Mouse (Mus musculus): ENCODE results near the gene Akap9. TPM values are rescaled to one million over a fixed set of nuclear protein-coding genes. Genes with fewer than 3 reads are reported as not detected.
A peak's percentile ranks its signal among the peaks of the same experiment; 100 is the strongest.

The Akap9 gene
- polyA plus RNA-seq, 1 experiment = 40.8 TPM

- Histone ChIP-seq H3K27me3 (ENCODE audit: control insufficient read depth, insufficient read depth, low read length, poor library complexity, severe bottlenecking) (no peaks in the 10 kb centered on the region), H3K4me1 (ENCODE audit: control insufficient read depth, insufficient read depth, low read length) (no peaks in the 10 kb centered on the region), H3K27ac (ENCODE audit: insufficient read depth, low read length) (no peak overlapping the region), H3K9me3 (replicated peaks; ENCODE audit: control insufficient read depth, insufficient read depth, low read length, poor library complexity, severe bottlenecking) (no peaks in the 10 kb centered on the region), H3K9ac (ENCODE audit: low read depth, poor library complexity, severe bottlenecking) (no peak overlapping the region), H3K4me3 (ENCODE audit: low read depth, low read length) (no peak overlapping the region), H3K36me3 (ENCODE audit: control insufficient read depth, insufficient read depth, low read length, poor library complexity, severe bottlenecking) (no peaks in the 10 kb centered on the region)
- TF ChIP-seq POLR2A (IDR thresholded peaks at IDR 0.05; ENCODE audit: insufficient read depth, low read length) (no peak), CTCF (IDR thresholded peaks at IDR 0.05; ENCODE audit: low read depth, low read length) (no peak), EP300 (IDR thresholded peaks at IDR 0.05; ENCODE audit: insufficient read depth, low read depth, low read length) (no peak)
Observed at GRCm38 (mm10) chr5:4031846-4032245, 104.0 kb downstream of the Akap9 start.

- Histone ChIP-seq H3K9me3 (replicated peaks; ENCODE audit: control insufficient read depth, insufficient read depth, low read length, poor library complexity, severe bottlenecking) (no peaks in the 10 kb centered on the region), H3K4me3 (ENCODE audit: low read depth, low read length) (no peak overlapping the region), H3K27me3 (ENCODE audit: control insufficient read depth, insufficient read depth, low read length, poor library complexity, severe bottlenecking) (no peaks in the 10 kb centered on the region), H3K36me3 (ENCODE audit: control insufficient read depth, insufficient read depth, low read length, poor library complexity, severe bottlenecking) (no peaks in the 10 kb centered on the region), H3K9ac (ENCODE audit: low read depth, poor library complexity, severe bottlenecking) (no peak overlapping the region), H3K4me1 (ENCODE audit: control insufficient read depth, insufficient read depth, low read length) (no peaks in the 10 kb centered on the region), H3K27ac (ENCODE audit: insufficient read depth, low read length) (no peak overlapping the region)
- TF ChIP-seq EP300 (IDR thresholded peaks at IDR 0.05; ENCODE audit: insufficient read depth, low read depth, low read length) (no peak), POLR2A (IDR thresholded peaks at IDR 0.05; ENCODE audit: insufficient read depth, low read length) (no peak), CTCF (IDR thresholded peaks at IDR 0.05; ENCODE audit: low read depth, low read length) (no peak)
Observed at GRCm38 (mm10) chr5:4036686-4037085, 108.8 kb downstream of the Akap9 start.

- Histone ChIP-seq H3K27ac (ENCODE audit: insufficient read depth, low read length) (no peak overlapping the region), H3K9ac (ENCODE audit: low read depth, poor library complexity, severe bottlenecking) (no peak overlapping the region), H3K36me3 (ENCODE audit: control insufficient read depth, insufficient read depth, low read length, poor library complexity, severe bottlenecking) (no peaks in the 10 kb centered on the region), H3K4me1 (ENCODE audit: control insufficient read depth, insufficient read depth, low read length) (no peaks in the 10 kb centered on the region), H3K9me3 (replicated peaks; ENCODE audit: control insufficient read depth, insufficient read depth, low read length, poor library complexity, severe bottlenecking) (no peaks in the 10 kb centered on the region), H3K4me3 (ENCODE audit: low read depth, low read length) (no peak overlapping the region), H3K27me3 (ENCODE audit: control insufficient read depth, insufficient read depth, low read length, poor library complexity, severe bottlenecking) (no peaks in the 10 kb centered on the region)
- no peak for TF ChIP-seq CTCF (IDR thresholded peaks at IDR 0.05; ENCODE audit: low read depth, low read length)
- TF ChIP-seq EP300 (IDR thresholded peaks at IDR 0.05; ENCODE audit: insufficient read depth, low read depth, low read length) = no peak
- no peak for TF ChIP-seq POLR2A (IDR thresholded peaks at IDR 0.05; ENCODE audit: insufficient read depth, low read length)
Observed at GRCm38 (mm10) chr5:4039351-4039750, 111.5 kb downstream of the Akap9 start.

- peak; percentile 52 for TF ChIP-seq CTCF (IDR thresholded peaks at IDR 0.05; ENCODE audit: low read depth, low read length)
- TF ChIP-seq EP300 (IDR thresholded peaks at IDR 0.05; ENCODE audit: insufficient read depth, low read depth, low read length) = no peak
- no peak overlapping the region for H3K27ac ChIP-seq (ENCODE audit: insufficient read depth, low read length)
- H3K9ac ChIP-seq (ENCODE audit: low read depth, poor library complexity, severe bottlenecking) = no peak overlapping the region
- no peaks in the 10 kb centered on the region for H3K4me1 ChIP-seq (ENCODE audit: control insufficient read depth, insufficient read depth, low read length)
- H3K27me3 ChIP-seq (ENCODE audit: control insufficient read depth, insufficient read depth, low read length, poor library complexity, severe bottlenecking) = no peaks in the 10 kb centered on the region
- H3K4me3 ChIP-seq (ENCODE audit: low read depth, low read length) = no peak overlapping the region
- no peaks in the 10 kb centered on the region for H3K9me3 ChIP-seq (replicated peaks; ENCODE audit: control insufficient read depth, insufficient read depth, low read length, poor library complexity, severe bottlenecking)
- no peaks in the 10 kb centered on the region for H3K36me3 ChIP-seq (ENCODE audit: control insufficient read depth, insufficient read depth, low read length, poor library complexity, severe bottlenecking)
Observed at GRCm38 (mm10) chr5:4040372-4040771, 112.5 kb downstream of the Akap9 start.

- no peaks in the 10 kb centered on the region for H3K27me3 ChIP-seq (ENCODE audit: control insufficient read depth, insufficient read depth, low read length, poor library complexity, severe bottlenecking)
- no peaks in the 10 kb centered on the region for H3K36me3 ChIP-seq (ENCODE audit: control insufficient read depth, insufficient read depth, low read length, poor library complexity, severe bottlenecking)
- H3K9ac ChIP-seq (ENCODE audit: low read depth, poor library complexity, severe bottlenecking) = no peak overlapping the region
- TF ChIP-seq EP300 (IDR thresholded peaks at IDR 0.05; ENCODE audit: insufficient read depth, low read depth, low read length) (no peak), CTCF (IDR thresholded peaks at IDR 0.05; ENCODE audit: low read depth, low read length) (no peak), POLR2A (IDR thresholded peaks at IDR 0.05; ENCODE audit: insufficient read depth, low read length) (no peak)
- no peak overlapping the region for H3K27ac ChIP-seq (ENCODE audit: insufficient read depth, low read length)
- H3K9me3 ChIP-seq (replicated peaks; ENCODE audit: control insufficient read depth, insufficient read depth, low read length, poor library complexity, severe bottlenecking) = no peaks in the 10 kb centered on the region
- H3K4me1 ChIP-seq (ENCODE audit: control insufficient read depth, insufficient read depth, low read length) = no peaks in the 10 kb centered on the region
- H3K4me3 ChIP-seq (ENCODE audit: low read depth, low read length) = no peak overlapping the region
Observed at GRCm38 (mm10) chr5:4040922-4041321, 113.1 kb downstream of the Akap9 start.

- TF ChIP-seq POLR2A (IDR thresholded peaks at IDR 0.05; ENCODE audit: insufficient read depth, low read length) (no peak), EP300 (IDR thresholded peaks at IDR 0.05; ENCODE audit: insufficient read depth, low read depth, low read length) (no peak), CTCF (IDR thresholded peaks at IDR 0.05; ENCODE audit: low read depth, low read length) (no peak)
- Histone ChIP-seq H3K4me3 (ENCODE audit: low read depth, low read length) (no peak overlapping the region), H3K27ac (ENCODE audit: insufficient read depth, low read length) (no peak overlapping the region), H3K36me3 (ENCODE audit: control insufficient read depth, insufficient read depth, low read length, poor library complexity, severe bottlenecking) (no peaks in the 10 kb centered on the region), H3K27me3 (ENCODE audit: control insufficient read depth, insufficient read depth, low read length, poor library complexity, severe bottlenecking) (no peaks in the 10 kb centered on the region), H3K9me3 (replicated peaks; ENCODE audit: control insufficient read depth, insufficient read depth, low read length, poor library complexity, severe bottlenecking) (no peaks in the 10 kb centered on the region), H3K9ac (ENCODE audit: low read depth, poor library complexity, severe bottlenecking) (no peak overlapping the region), H3K4me1 (ENCODE audit: control insufficient read depth, insufficient read depth, low read length) (no peaks in the 10 kb centered on the region)
Observed at GRCm38 (mm10) chr5:4060313-4060712, 132.5 kb downstream of the Akap9 start.
